Mouse (Mus musculus) kidney, embryonic 14.5 days (tissue): ENCODE results near the gene Zfp618. TPM values are rescaled to one million over a fixed set of nuclear protein-coding genes. Genes with fewer than 3 reads are reported as not detected.

Experiments used
- ATAC-seq: fragments of 200-750 bp; cut with Nextera tagmentation; 2 replicates; pipeline ENCODE4 v1.8.0; 2017; ENCODE audit warnings: moderate number of reproducible peaks, mild to moderate bottlenecking, moderate TSS enrichment, moderate library complexity; ENCODE audit not compliant: low FRiP score, low TSS enrichment
- H3K27ac ChIP-seq: fragments of 300-500 bp; sonication (generic); 2 replicates; pipeline ENCODE4 v1.5.1; 2014; ENCODE audit warnings: low read depth, mild to moderate bottlenecking, low read length, moderate library complexity, mixed read lengths
- H3K27me3 ChIP-seq: fragments of 300-500 bp; sonication (generic); 2 replicates; pipeline ENCODE4 v1.6.1; 2014; ENCODE audit warnings: mild to moderate bottlenecking, low read length; ENCODE audit not compliant: control insufficient read depth, insufficient read depth
- H3K36me3 ChIP-seq: fragments of 300-500 bp; sonication (generic); 2 replicates; pipeline ENCODE4 v1.6.1; 2014; ENCODE audit warnings: low read length, mixed read lengths; ENCODE audit not compliant: control insufficient read depth, insufficient read depth
- H3K4me1 ChIP-seq: fragments of 300-500 bp; sonication (generic); 2 replicates; pipeline ENCODE4 v1.6.1; 2014; ENCODE audit warnings: low read length, mixed read lengths; ENCODE audit not compliant: control insufficient read depth, insufficient read depth
- H3K4me2 ChIP-seq: fragments of 300-500 bp; sonication (generic); replicated peaks from 2 replicates; pipeline ENCODE4 v1.6.1; 2014; ENCODE audit warnings: low read depth, mild to moderate bottlenecking, low read length
- H3K4me3 ChIP-seq: fragments of 300-500 bp; sonication (generic); 2 replicates; pipeline ENCODE4 v1.5.1; 2014; ENCODE audit warnings: mild to moderate bottlenecking, low read length
- H3K9ac ChIP-seq: fragments of 300-500 bp; sonication (generic); 2 replicates; pipeline ENCODE4 v1.6.1; 2014; ENCODE audit warnings: low read depth, mild to moderate bottlenecking, low read length, moderate library complexity
- H3K9me3 ChIP-seq: fragments of 300-500 bp; sonication (generic); 2 replicates; pipeline ENCODE4 v1.6.1; 2016; ENCODE audit warnings: low read length; ENCODE audit not compliant: control insufficient read depth
- WGBS: fragments of 180-500 bp; shearing (Covaris S2); extraction: QIAGEN DNeasy Blood & Tissue Kit; methylation state at CpG from one replicate; pipeline ENCODE4 v1.1.7; 2014; 5-methylcytosine and 5-hydroxymethylcytosine counted together
- polyA plus RNA-seq: library from polyadenylated mRNA; unstranded; fragments of >200 nt; fragmentation: Nextera tagmentation; extraction: Ambion mirVana; gene quantifications from 2 replicates; pipeline ENCODE4 v1.2.1, GENCODE M21; 2014

Gene Zfp618
- polyA plus RNA-seq, 1 experiment from 2014 or later: 41.1 TPM

DNA sequence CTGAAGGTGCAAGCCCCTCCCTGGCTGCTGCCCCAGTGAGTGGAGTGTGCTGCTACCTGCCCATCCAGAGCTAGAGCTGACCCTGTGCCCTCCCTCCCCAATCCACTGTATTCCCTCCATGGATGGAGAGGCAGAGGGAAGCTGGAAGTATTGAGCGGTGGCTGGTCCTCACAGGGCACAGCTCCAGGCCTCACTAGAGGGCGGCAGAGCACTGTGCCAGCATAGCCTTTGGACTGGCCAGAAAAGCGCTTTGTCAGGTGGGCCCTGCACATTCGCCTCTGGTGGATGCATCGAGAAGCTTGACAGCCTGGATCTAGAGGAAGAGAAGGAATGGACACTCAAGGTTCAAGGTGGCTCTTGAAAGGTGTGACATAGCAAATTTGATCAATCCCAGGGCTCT, 216.2 kb downstream of the Zfp618 start:
- Histone ChIP-seq H3K9ac (no peak overlapping the region), H3K9me3 (no peaks in the 10 kb centered on the region), H3K4me1 (peaks cover 7% of the 10 kb centered on the region; the same call in 1 of the 2 replicates), H3K27ac (no peak overlapping the region), H3K4me3 (no peak overlapping the region), H3K4me2 (no peak overlapping the region), H3K36me3 (no peaks in the 10 kb centered on the region), H3K27me3 (no peaks in the 10 kb centered on the region)
- ATAC-seq: peak; percentile 93
- 6% methylated on average over 5 of the region's 5 CpGs for WGBS

DNA sequence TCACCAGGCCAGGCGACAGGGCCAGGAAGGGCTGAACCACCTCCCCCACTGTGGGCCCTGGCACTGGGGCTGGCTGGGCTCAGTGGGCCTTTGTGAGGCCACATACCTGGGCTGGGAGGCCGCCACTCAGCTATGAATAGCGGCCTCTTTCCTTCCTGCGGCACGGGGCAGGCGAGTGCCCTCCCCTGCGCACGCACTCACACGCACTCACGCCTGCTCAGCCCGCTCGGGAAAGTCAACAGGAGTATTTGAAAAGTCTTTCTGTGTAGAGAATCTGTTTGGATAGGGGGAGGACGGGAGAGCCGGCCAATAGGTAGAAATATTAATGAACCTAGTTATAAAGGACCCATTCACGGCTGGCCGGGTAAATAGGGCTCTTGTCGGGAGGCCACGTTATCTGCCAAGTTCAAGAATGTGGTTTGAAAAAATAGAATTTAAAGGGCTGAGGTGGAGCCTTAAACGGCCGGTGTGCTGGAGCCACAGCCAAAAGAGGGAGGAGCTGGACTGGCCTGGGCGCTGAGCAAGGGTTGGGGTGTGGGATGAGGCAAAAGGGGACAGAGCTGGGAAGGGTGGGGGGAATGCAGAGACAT, 221.0 kb downstream of the Zfp618 start:
- Histone ChIP-seq H3K9ac (no peak overlapping the region), H3K27me3 (no peaks in the 10 kb centered on the region), H3K4me3 (no peak overlapping the region), H3K4me1 (peaks cover 11% of the 10 kb centered on the region; the same call in 1 of the 2 replicates), H3K4me2 (no peak overlapping the region), H3K36me3 (no peaks in the 10 kb centered on the region), H3K27ac (peak overlapping the region; percentile 7; the same call in 1 of the 2 replicates), H3K9me3 (no peaks in the 10 kb centered on the region)
- 41% methylated on average over 21 of the region's 21 CpGs for WGBS
- peak; percentile 58; the same call in 1 of the 2 replicates for ATAC-seq

Other genes with a start within 250 kb of the Zfp618 start
- 1.2 and 1.6 TPM in 2 replicates for gene Ambp, start 189.2 kb downstream of the Zfp618 start, polyA plus RNA-seq
- gene Kif12, start 206.6 kb downstream of the Zfp618 start, polyA plus RNA-seq: 60.0 and 70.3 TPM in 2 replicates
- 8.8 and 10.6 TPM in 2 replicates for gene Col27a1, start 248.4 kb downstream of the Zfp618 start, polyA plus RNA-seq